Mouse (Mus musculus): ENCODE data around the gene Cracr2b. TPM values are rescaled to one million over a fixed set of nuclear protein-coding genes. Genes with fewer than 3 reads are reported as not detected.

Gene Cracr2b
- 5.2 and 8.4 TPM in 2 replicates for total RNA-seq (2017)

GRCm38 (mm10) chr7:141460391-141461113 is at the start of gene Cracr2b:
Cracr2b (plus strand) TSS chr7:141461094.
- no peak; a peak in 1 of 4 replicates for ATAC-seq (replicated peaks in 1 of 2; ENCODE audit: insufficient read depth in 1 of 2, low FRiP score in 2 of 2, low TSS enrichment in 1 of 2, low read depth in 1 of 2, poor library complexity in 2 of 2, severe bottlenecking in 2 of 2)

DNA sequence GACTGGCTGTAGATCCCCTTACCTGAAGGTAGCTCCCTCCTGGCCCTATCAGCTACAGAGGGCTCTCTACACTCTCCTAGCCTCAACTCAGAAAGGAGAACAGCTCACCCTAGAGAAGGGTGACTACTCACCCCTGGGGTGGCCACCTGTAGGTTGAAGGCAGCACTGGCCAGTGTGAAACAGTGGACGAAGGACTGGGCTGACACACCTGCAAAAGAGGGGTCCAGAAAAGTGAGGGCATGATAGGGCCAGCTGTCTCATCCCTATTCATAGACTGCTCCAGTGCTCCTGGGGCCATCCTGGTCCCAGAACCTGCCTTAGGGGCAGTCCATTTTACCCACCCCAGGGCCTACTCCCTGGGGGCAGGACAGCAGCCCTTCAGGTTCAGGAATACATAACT is 49.2 kb upstream of the Cracr2b start:
- ATAC-seq (replicated peaks in 1 of 2; ENCODE audit: insufficient read depth in 1 of 2, low FRiP score in 2 of 2, low TSS enrichment in 1 of 2, low read depth in 1 of 2, poor library complexity in 2 of 2, severe bottlenecking in 2 of 2) = no peak

DNA sequence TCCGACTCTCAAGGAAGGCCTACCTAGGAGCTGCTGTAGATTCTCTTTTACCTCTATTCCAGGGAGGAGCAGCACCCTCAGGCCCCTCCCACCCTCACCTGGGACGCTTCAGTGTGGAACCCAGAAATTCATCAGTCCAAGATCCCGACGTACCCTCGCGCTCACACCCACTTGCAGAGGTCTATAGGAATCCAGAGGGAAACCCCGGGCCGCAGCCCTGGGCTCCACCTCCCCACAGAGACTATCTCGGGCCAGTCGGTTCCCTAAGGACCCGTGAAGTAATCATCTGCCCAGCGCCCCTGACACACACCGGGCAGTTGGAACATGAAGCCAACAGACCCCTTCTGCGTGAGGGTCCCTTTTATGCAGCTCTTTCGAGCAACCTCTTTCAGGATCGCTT is 47.6 kb upstream of the Cracr2b start:
- ATAC-seq (replicated peaks in 1 of 2; ENCODE audit: insufficient read depth in 1 of 2, low FRiP score in 2 of 2, low TSS enrichment in 1 of 2, low read depth in 1 of 2, poor library complexity in 2 of 2, severe bottlenecking in 2 of 2) = no peak

DNA sequence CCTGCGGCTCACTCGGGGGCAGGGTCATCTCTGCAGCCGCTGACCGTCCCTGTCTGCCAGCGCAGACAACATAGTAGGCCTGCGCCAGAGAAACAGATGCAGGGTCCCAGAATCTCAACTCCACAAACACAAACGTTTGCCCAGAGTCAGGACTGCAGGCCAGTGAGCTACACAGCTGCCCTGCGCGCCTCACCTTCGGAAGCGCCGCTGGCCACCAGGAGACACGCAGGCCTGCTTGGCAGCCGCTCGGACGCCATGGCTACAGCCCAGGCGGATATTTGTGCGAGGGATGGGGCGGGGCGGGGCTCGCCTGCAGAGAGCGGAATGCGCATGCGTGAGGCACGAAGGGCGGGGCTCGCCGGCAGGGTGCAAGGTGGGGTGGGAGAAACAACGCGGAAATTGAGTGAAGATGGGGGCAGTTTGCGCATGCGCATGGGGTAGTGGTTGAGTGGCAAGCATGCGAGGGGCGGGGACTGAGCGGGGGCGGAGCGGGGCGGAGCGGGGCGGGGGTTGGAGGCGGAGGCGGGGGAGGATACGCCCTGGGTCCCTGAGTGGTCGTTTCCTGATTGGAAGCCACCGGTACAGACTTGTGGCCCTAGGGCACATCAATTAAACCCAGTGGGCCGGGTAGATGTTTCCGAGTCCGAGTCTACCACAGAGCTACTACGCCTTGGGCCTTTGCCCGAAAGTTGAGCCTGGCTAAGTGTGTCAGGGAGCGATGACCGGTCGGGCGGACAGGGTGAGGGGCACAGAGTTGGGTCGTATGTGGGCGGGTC is 46.9 kb upstream of the Cracr2b start, which contains the start of gene Gatd1:
Gene Gatd1 (minus strand): TSS at position 328 of the 776 bp plus-strand sequence.
- ATAC-seq (replicated peaks in 1 of 2; ENCODE audit: insufficient read depth in 1 of 2, low FRiP score in 2 of 2, low TSS enrichment in 1 of 2, low read depth in 1 of 2, poor library complexity in 2 of 2, severe bottlenecking in 2 of 2) = peak; percentile 85 to 88

- no peak for ATAC-seq (replicated peaks in 1 of 2; ENCODE audit: insufficient read depth in 1 of 2, low FRiP score in 2 of 2, low TSS enrichment in 1 of 2, low read depth in 1 of 2, poor library complexity in 2 of 2, severe bottlenecking in 2 of 2)
Observed at GRCm38 (mm10) chr7:141416144-141416841, 44.6 kb upstream of the Cracr2b start.

DNA sequence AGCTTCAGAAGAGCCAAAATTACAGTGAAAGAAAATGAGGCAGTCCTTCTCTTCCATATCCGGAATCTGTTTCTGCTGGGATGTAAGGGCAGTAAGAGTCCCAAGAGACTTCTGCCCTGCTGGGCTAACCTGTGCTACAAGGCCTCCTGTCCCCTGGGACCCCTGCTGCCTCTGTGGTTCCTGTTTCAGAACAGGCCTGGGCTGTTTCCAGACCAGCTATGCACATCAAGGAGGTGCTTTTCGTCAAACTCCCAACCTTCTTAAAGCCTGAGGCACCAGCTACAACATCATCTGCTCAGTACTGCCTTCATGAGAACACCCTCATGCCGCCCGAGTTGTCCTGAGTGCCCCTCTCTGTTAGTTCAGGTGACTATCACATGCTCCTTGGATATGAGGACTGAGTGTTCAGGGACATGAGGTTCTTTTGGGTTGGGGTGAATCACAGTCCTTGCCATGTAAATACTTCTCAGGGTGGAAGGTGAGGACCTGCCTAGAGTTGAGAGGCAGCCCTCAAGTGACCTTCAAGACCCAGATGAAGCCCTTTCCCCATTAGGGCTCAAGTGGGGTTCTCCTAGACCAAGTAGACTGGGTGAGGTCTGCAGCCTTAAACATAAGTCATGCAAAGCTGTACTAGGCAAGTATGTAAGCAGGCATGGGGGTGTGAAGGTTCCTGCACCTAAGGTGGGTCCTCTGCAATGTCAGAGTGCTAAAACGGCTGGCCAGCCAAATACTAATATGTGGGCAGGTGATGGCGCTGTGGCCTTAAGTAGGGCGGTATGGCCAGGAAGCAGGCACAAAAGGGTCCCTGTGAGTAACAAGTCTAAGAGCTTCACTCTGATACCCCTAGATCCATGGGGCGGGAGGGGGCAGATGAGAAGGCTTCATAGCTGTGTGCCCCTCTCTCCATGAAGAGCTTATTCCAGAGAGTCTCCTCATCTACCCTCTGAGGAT is 42.9 kb upstream of the Cracr2b start:
- no peak for ATAC-seq (replicated peaks in 1 of 2; ENCODE audit: insufficient read depth in 1 of 2, low FRiP score in 2 of 2, low TSS enrichment in 1 of 2, low read depth in 1 of 2, poor library complexity in 2 of 2, severe bottlenecking in 2 of 2)

DNA sequence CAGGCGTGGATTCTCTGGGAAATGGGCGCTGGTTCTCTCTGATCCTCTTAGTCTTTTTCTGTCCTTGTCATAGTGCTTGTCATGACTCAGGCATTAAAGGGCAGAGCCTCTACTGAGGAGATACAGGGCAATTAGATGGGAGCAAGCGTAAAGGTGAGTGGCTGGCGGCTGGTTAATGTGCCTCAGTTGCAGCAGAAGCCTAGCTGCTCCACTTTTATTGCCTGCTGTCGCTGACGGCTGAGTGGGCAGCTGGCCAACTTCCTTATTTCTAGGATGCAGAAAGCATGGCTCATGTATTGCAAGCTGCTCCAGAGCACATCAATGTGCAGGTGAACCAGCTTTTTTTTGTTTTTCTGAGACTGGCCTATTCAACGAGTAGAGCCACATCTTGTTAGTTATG is 41.9 kb upstream of the Cracr2b start:
- ATAC-seq (replicated peaks in 1 of 2; ENCODE audit: insufficient read depth in 1 of 2, low FRiP score in 2 of 2, low TSS enrichment in 1 of 2, low read depth in 1 of 2, poor library complexity in 2 of 2, severe bottlenecking in 2 of 2) = peak in 1 of 2 experiments; percentile 57; a peak in 1 of 4 replicates

GRCm38 (mm10) chr7:141420030-141420702 is 40.7 kb upstream of the Cracr2b start:
- ATAC-seq (replicated peaks in 1 of 2; ENCODE audit: insufficient read depth in 1 of 2, low FRiP score in 2 of 2, low TSS enrichment in 1 of 2, low read depth in 1 of 2, poor library complexity in 2 of 2, severe bottlenecking in 2 of 2) = no peak

DNA sequence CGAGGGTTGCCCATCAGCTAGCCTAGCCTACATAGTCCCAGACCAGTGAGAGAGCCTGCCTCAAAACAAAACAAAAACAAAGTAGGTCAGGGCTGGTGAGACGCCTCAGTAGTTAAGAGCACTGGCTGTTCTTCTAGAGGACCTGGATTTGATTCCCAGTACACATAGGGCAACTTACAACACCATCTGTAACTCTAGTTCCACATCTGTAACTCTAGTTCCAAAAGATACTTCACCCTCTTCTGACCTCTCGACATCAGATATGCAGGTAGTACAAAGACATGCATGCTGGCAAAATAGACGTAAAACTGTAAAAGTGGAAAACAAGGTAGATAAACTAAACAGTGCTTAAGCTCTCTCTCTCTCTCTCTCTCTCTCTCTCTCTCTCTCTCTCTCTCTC is 37.1 kb upstream of the Cracr2b start:
- no peak for ATAC-seq (replicated peaks in 1 of 2; ENCODE audit: insufficient read depth in 1 of 2, low FRiP score in 2 of 2, low TSS enrichment in 1 of 2, low read depth in 1 of 2, poor library complexity in 2 of 2, severe bottlenecking in 2 of 2)

DNA sequence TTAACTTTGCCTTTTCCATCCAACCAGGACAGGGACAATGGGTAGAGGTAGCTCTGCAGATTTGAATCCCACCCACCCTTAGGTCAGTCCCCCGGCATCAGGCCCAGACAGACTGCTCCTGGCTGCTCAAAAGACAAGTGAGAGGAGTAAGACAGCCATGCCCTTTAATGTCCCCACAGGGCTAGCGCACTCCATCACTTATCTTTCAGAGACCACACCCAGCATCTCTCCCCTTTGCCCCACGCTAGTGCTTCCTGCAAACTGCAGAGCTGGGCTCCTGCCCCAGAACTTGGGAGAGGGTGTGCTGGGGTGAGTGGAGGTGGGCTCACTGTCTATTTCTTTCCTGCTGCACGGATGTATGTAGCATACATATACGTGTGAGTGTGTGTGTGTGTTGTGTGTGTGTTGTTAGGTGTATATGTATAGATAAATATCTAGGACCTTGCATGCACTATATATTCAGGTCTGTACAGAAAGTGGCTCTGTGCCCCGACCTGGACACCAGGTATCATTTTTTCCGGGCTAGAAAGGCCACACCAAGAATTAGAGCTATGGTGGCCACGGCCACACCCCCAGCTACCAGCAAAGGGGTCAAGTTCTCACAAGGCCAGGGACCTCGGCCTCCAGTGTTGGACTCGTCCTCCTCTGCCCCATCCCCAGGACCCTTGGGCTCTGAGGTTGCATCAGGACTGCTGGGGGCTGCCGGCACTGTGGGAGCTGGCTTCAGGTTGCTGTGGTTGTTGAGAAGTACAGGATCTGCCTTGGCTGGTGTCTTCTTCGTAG is 33.8 kb upstream of the Cracr2b start:
- ATAC-seq (replicated peaks in 1 of 2; ENCODE audit: insufficient read depth in 1 of 2, low FRiP score in 2 of 2, low TSS enrichment in 1 of 2, low read depth in 1 of 2, poor library complexity in 2 of 2, severe bottlenecking in 2 of 2) = no peak

GRCm38 (mm10) chr7:141428701-141429100 is 32.2 kb upstream of the Cracr2b start:
- ATAC-seq (replicated peaks in 1 of 2; ENCODE audit: insufficient read depth in 1 of 2, low FRiP score in 2 of 2, low TSS enrichment in 1 of 2, low read depth in 1 of 2, poor library complexity in 2 of 2, severe bottlenecking in 2 of 2) = no peak

DNA sequence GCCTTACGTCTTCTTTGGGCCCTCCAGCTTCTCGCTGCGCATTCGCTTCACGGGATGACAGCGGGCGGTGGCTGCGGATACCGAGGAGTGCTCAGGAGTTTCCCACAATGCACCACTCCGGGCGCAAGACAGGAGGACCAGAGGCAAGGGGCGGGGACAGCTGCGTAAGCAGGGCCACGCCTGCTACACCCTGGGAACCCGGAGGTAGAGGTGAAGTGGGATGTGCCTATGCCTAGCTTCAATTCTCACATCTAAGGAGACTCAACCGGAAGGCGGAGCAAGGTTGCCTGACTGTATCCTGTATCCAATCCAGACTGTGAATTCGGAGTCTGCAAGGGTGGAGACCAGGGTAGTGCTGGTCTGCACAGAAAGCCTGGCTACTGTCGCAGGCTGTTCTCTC is 31.6 kb upstream of the Cracr2b start, which contains the start of gene Cend1:
Gene Cend1 (minus strand): TSS at position 182 of the 400 bp plus-strand sequence.
- no peak for ATAC-seq (replicated peaks in 1 of 2; ENCODE audit: insufficient read depth in 1 of 2, low FRiP score in 2 of 2, low TSS enrichment in 1 of 2, low read depth in 1 of 2, poor library complexity in 2 of 2, severe bottlenecking in 2 of 2)

DNA sequence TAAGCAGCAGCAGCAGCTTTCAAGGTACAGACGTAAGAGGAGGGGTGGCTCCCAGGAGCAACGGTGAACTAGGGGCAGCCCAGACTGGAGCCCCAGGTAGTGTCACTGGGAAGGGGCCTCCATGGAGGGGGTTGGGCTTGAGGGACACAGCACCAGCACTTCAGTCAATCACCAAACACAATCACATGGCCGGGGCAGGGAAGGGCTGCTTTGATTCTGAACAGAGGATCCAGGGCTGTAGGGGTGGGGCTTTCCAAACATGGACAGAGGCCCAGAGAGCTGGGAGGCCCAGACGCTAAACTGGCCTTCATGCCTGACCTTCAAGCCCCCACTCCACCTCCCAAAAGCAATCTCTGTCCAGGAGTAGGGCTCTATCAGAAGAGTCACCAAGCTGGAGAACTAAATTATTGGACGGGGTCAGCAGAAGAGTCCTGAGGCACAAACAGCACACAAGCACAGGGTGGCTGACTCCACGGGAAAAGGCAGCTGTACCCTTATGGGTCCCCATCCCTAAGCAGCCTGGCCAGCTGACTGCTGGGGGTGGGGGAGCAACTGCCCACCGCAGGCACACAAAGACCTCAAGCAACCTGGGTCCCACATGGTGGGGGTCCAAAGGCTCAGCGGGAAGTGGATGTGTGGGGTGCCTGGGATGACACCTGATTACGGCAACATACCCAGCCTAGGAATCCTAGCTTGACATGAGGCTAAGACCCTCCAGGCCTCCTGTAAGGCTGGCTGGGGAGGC is 30.9 kb upstream of the Cracr2b start:
- no peak for ATAC-seq (replicated peaks in 1 of 2; ENCODE audit: insufficient read depth in 1 of 2, low FRiP score in 2 of 2, low TSS enrichment in 1 of 2, low read depth in 1 of 2, poor library complexity in 2 of 2, severe bottlenecking in 2 of 2)

DNA sequence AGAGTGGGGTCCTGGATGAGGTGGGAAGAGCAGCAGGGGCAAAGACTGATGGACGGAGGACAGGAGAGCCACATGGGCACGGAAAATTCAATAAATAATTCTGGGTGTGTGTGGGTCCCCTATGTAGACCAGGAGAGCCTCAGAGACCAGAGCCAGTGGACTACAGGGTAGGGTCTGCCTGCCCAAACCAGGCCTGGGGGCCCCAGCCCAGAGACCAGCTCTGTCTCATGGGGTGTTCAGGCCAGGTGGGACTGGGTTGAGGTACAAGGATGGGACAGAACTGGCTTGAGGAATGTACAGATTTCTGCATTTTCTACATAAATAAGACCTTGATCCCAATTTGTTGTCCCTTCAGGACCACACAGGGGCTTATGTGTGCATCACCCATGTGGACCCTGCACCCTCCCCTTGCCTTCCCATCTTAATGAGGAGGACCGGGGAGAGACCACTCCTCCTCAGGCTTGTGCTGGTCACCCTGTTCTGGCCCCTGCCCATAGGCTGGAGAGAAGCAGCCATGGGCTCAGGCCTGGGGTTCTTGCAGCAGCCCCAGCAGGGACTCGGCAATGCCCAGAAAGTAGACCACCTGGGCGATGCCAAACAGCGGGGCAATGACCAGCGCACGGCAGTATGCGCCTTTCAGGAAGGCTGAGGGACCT is 30.2 kb upstream of the Cracr2b start:
- ATAC-seq (replicated peaks in 1 of 2; ENCODE audit: insufficient read depth in 1 of 2, low FRiP score in 2 of 2, low TSS enrichment in 1 of 2, low read depth in 1 of 2, poor library complexity in 2 of 2, severe bottlenecking in 2 of 2) = no peak
